Mouse (Mus musculus): ENCODE results near the gene Gm7356. TPM values are rescaled to one million over a fixed set of nuclear protein-coding genes. Genes with fewer than 3 reads are reported as not detected.
"Not testable (repeated sequence)": the region's sequence is repeated elsewhere in the genome, so short reads cannot be mapped to it uniquely, and the experiment has no call there.

Gene Gm7356
- not detected in 2 replicates for polyA plus RNA-seq (2015; fragmentation: Nextera tagmentation; extraction: Ambion mirVana)

GRCm38 (mm10) chr17:14003604-14004003, at the start of gene Gm7356:
Gm7356 (minus strand) TSS chr17:14003704.
- not testable (repeated sequence) for ATAC-seq (replicated peaks; ENCODE audit: insufficient number of reproducible peaks, insufficient read depth, low FRiP score, low read depth)
- WGBS, result 76% methylated on average over 4 of the region's 4 CpGs

GRCm38 (mm10) chr17:14041880-14042279, 38.4 kb upstream of the Gm7356 start:
- H3K9ac ChIP-seq; H3K36me3 ChIP-seq; H3K27ac ChIP-seq; H3K9me3 ChIP-seq (replicated peaks); ATAC-seq (replicated peaks; ENCODE audit: insufficient number of reproducible peaks, insufficient read depth, low FRiP score, low read depth); H3K4me3 ChIP-seq; H3K27me3 ChIP-seq; H3K4me2 ChIP-seq; H3K4me1 ChIP-seq (replicated peaks): not testable (repeated sequence)
- 50% methylated on average over 1 of the region's 2 CpGs for WGBS

More at GRCm38 (mm10) chr17:14003604-14004003, at the start of gene Gm7356:
- H3K27me3 ChIP-seq; H3K36me3 ChIP-seq; H3K4me3 ChIP-seq; H3K4me2 ChIP-seq; H3K4me1 ChIP-seq (replicated peaks); H3K27ac ChIP-seq; H3K9me3 ChIP-seq (replicated peaks); H3K9ac ChIP-seq: not testable (repeated sequence)

DNA sequence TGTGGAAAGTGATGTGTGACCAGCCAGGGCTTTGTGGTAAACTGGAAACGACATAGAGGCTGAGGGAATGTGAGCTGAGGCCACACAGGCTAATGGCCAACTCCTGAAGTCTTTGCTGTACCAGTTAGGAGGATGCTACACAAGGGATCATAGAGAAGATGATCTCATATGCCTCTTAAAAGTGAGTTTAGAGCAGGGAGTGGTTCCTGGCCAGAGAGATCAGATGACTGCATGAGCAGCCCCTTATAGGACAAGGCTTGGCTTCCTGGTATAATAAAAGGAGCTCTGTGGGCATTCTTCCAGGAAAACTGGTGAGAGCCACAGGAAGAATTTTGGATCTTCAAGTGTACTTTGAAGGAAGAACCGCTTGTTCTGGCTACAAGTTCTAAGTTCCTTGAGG, 33.5 kb upstream of the Gm7356 start:
- 52% methylated on average over 1 of the region's 2 CpGs for WGBS
- H3K9ac ChIP-seq; H3K36me3 ChIP-seq; H3K27me3 ChIP-seq; ATAC-seq (replicated peaks; ENCODE audit: insufficient number of reproducible peaks, insufficient read depth, low FRiP score, low read depth); H3K9me3 ChIP-seq (replicated peaks); H3K4me3 ChIP-seq; H3K27ac ChIP-seq; H3K4me1 ChIP-seq (replicated peaks); H3K4me2 ChIP-seq: not testable (repeated sequence)

DNA sequence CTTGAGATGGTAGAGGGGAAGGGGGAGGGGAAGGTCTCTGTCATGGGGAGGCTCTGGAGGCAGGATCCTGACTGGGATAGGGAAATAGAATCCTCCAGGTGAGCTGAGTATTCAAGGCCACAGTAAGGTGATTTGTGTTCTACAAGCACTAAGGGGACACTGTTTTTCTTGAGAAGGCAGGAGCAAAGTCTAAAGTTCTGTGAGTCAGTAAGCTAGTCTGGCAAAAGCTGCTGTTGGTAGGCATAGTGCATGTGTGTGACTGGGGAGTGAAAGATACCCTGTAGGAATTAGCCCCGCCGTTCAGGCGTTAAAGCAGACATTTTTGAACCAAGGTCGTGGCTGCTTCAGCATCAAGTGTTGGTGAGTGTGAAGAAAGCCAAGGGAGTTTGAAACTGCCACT, 32.6 kb upstream of the Gm7356 start:
- H3K9me3 ChIP-seq (replicated peaks); H3K27me3 ChIP-seq; H3K4me1 ChIP-seq (replicated peaks); H3K9ac ChIP-seq; ATAC-seq (replicated peaks; ENCODE audit: insufficient number of reproducible peaks, insufficient read depth, low FRiP score, low read depth); H3K4me3 ChIP-seq; H3K4me2 ChIP-seq; H3K27ac ChIP-seq; H3K36me3 ChIP-seq: not testable (repeated sequence)
- 86% methylated on average over 4 of the region's 4 CpGs for WGBS

DNA sequence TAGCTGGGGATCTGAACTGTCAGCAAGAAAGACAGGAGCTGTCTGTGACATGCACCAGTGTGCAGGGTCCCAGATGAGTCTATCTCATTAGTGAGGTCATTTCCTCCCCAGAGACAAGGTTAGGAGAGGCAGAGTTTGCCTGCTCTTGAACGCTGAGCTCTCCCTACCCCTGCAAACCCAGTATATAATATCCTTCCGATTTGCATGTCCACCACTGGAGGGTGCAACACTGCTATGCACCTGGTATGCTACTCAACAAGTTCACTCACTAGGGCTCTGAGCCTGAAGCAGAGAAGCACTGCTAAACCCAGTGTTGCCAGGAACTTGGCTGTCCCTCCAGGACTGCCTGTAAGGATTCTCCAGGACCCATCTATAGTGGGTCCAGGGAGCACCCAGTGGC, 10.1 kb downstream of the Gm7356 start:
- H3K4me1 ChIP-seq (replicated peaks); H3K9me3 ChIP-seq (replicated peaks); H3K27me3 ChIP-seq; H3K4me2 ChIP-seq; H3K36me3 ChIP-seq; ATAC-seq (replicated peaks; ENCODE audit: insufficient number of reproducible peaks, insufficient read depth, low FRiP score, low read depth); H3K27ac ChIP-seq; H3K9ac ChIP-seq; H3K4me3 ChIP-seq: not testable (repeated sequence)
- 37% methylated on average over 2 of the region's 2 CpGs for whole genome bisulfite sequencing

DNA sequence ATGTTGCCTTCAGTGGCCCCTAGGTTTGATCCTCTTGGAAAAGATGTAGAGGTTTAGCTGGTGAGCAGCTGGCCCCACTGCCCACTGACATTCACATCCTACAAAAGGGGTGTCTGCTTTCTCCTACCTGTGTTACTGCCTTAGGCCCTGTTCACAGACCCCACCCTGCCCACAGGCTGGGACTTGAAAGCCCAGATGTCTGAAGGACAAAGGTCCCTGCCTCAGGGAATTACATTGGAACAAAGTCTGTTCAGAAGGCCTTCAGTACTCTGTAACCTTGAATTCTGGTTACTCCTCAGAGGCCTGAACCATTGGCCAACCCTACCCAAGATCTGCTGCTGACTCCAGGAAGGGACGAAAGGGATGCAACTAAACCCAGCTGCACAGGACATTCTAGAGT, 15.8 kb downstream of the Gm7356 start:
- Histone ChIP-seq H3K4me2 (no peak overlapping the region), H3K27me3 (no peaks in the 10 kb centered on the region), H3K36me3 (no peaks in the 10 kb centered on the region), H3K9ac (no peak overlapping the region), H3K27ac (no peak overlapping the region), H3K4me3 (no peak overlapping the region), H3K9me3 (replicated peaks) (no peaks in the 10 kb centered on the region), H3K4me1 (replicated peaks) (no peaks in the 10 kb centered on the region)
- ATAC-seq (replicated peaks; ENCODE audit: insufficient number of reproducible peaks, insufficient read depth, low FRiP score, low read depth), result no peak
- 70% methylated on average over 1 of the region's 1 CpGs for WGBS

DNA sequence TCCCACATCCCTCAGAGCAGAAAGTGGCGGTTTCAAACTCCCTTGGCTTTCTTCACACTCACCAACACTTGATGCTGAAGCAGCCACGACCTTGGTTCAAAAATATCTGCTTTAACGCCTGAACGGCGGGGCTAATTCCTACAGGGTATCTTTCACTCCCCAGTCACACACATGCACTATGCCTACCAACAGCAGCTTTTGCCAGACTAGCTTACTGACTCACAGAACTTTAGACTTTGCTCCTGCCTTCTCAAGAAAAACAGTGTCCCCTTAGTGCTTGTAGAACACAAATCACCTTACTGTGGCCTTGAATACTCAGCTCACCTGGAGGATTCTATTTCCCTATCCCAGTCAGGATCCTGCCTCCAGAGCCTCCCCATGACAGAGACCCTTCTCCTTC, 32.7 kb downstream of the Gm7356 start:
- H3K9ac ChIP-seq; H3K4me3 ChIP-seq; H3K4me1 ChIP-seq (replicated peaks); ATAC-seq (replicated peaks; ENCODE audit: insufficient number of reproducible peaks, insufficient read depth, low FRiP score, low read depth); H3K27ac ChIP-seq; H3K36me3 ChIP-seq; H3K4me2 ChIP-seq; H3K9me3 ChIP-seq (replicated peaks); H3K27me3 ChIP-seq: not testable (repeated sequence)
- 59% methylated on average over 5 of the region's 5 CpGs for WGBS

DNA sequence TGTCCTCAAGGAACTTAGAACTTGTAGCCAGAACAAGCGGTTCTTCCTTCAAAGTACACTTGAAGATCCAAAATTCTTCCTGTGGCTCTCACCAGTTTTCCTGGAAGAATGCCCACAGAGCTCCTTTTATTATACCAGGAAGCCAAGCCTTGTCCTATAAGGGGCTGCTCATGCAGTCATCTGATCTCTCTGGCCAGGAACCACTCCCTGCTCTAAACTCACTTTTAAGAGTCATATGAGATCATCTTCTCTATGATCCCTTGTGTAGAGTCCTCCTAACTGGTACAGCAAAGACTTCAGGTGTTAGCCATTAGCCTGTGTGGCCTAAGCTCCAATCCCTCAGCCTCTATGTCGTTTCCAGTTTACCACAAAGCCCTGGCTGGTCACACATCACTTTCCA, 33.6 kb downstream of the Gm7356 start:
- H3K9me3 ChIP-seq (replicated peaks); H3K4me2 ChIP-seq; H3K27ac ChIP-seq; H3K4me3 ChIP-seq; H3K36me3 ChIP-seq; H3K4me1 ChIP-seq (replicated peaks); ATAC-seq (replicated peaks; ENCODE audit: insufficient number of reproducible peaks, insufficient read depth, low FRiP score, low read depth); H3K27me3 ChIP-seq; H3K9ac ChIP-seq: not testable (repeated sequence)
- 70% methylated on average over 1 of the region's 2 CpGs for WGBS

DNA sequence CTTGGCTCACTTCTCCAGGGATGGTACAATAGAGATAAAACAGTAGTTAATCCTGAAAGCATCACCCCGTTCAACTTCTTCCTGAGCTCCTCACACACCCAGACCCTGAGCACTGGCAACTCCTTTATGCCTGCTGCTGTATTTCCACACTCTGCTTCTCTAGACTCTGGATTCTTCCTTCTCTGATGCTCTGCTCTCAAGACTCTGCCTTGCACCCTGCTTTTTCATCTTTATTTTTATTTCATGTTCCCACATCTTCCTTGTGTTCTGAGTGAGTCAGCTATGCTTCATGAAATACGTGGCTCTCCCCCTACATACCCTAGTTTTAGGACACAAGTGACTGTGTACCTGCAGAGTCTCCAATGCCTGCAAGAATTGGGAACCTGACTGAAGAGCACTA, 38.5 kb downstream of the Gm7356 start:
- ATAC-seq (replicated peaks; ENCODE audit: insufficient number of reproducible peaks, insufficient read depth, low FRiP score, low read depth); H3K9me3 ChIP-seq (replicated peaks): not testable (repeated sequence)

DNA sequence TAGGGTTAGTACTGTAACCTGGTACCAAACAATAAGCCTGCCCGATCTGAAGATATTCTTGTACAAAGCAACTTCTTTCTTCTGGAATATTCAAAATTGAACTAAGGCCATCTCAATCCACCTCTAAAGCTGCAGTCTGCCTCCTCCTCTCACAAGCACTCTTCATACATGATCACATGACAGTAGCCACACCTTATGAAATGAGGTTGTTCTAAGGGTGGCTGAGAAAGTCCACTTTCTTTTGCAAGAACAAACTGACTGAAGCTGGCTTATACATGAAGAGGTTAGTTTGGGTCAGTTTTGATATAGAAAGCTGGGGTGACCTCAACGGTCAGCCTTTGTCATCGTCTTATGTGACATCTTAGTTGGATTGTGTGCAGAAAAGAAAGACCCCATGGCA, 41.3 kb downstream of the Gm7356 start:
- not testable (repeated sequence) for H3K4me3 ChIP-seq; H3K4me2 ChIP-seq; H3K4me1 ChIP-seq (replicated peaks); H3K27me3 ChIP-seq; H3K9ac ChIP-seq; H3K27ac ChIP-seq; ATAC-seq (replicated peaks; ENCODE audit: insufficient number of reproducible peaks, insufficient read depth, low FRiP score, low read depth); H3K9me3 ChIP-seq (replicated peaks); H3K36me3 ChIP-seq
- WGBS, result 86% methylated on average over 3 of the region's 3 CpGs

More for the DNA sequence above, 38.5 kb downstream of the Gm7356 start:
- H3K4me3 ChIP-seq; H3K4me1 ChIP-seq (replicated peaks); H3K27ac ChIP-seq; H3K4me2 ChIP-seq; H3K9ac ChIP-seq; H3K27me3 ChIP-seq; H3K36me3 ChIP-seq: not testable (repeated sequence)
- WGBS, result 27% methylated on average over 1 of the region's 2 CpGs

DNA sequence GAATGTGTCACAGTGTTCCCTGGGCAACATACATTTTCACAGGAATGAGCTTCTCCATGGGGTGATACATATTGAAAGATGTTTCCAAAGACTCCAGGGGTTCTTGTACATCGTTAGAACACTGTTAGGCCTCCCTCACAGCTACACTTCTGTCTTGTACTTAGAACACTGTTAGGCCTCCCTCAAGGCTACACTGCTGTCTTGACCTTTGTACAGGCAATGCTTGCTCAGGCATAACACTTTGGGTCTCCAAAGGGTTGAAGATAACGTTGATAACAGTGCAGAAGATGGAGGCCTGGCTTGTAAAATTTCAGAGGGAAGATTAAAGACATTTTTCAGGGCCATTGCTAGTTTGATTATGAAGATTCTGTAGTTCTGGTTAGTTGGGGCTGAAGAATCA, 45.4 kb downstream of the Gm7356 start:
- not testable (repeated sequence) for H3K9me3 ChIP-seq (replicated peaks)
- WGBS, result 51% methylated on average over 1 of the region's 2 CpGs

GRCm38 (mm10) chr17:13951570-13951969, 51.9 kb downstream of the Gm7356 start:
- H3K36me3 ChIP-seq; H3K4me3 ChIP-seq; H3K4me2 ChIP-seq; H3K27me3 ChIP-seq; ATAC-seq (replicated peaks; ENCODE audit: insufficient number of reproducible peaks, insufficient read depth, low FRiP score, low read depth); H3K9me3 ChIP-seq (replicated peaks); H3K27ac ChIP-seq; H3K4me1 ChIP-seq (replicated peaks); H3K9ac ChIP-seq: not testable (repeated sequence)
- 74% methylated on average over 1 of the region's 1 CpGs for WGBS

More for the DNA sequence above, 45.4 kb downstream of the Gm7356 start:
- not testable (repeated sequence) for H3K4me1 ChIP-seq (replicated peaks); H3K27me3 ChIP-seq; ATAC-seq (replicated peaks; ENCODE audit: insufficient number of reproducible peaks, insufficient read depth, low FRiP score, low read depth); H3K4me3 ChIP-seq; H3K4me2 ChIP-seq; H3K27ac ChIP-seq; H3K36me3 ChIP-seq; H3K9ac ChIP-seq
